Mouse (Mus musculus): ENCODE measurements around the gene Wdr66. TPM values are rescaled to one million over a fixed set of nuclear protein-coding genes. Genes with fewer than 3 reads are reported as not detected.

Gene Wdr66
- polyA plus RNA-seq, 1 experiment = 0.89 TPM

DNA sequence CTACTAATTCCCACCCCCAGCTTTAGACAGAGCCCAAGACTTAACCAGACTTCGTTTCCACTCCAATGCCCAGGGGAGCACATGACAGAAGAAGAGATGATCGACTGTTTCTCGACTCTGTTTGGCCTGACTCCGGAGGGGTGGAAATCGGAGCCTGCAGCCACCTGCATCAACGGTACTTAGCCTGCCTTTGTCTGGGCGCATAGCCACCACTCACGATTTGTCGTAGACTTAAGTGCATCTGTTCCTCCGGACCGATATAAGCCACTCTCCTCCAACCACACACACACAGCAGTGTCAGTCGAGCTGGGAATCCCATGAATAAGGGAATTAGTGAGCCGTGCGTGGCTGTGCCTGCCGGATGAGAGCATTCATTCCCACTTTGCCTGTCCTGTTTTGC is 72.3 kb downstream of the Wdr66 start:
- no peak for TF ChIP-seq CTCF (IDR thresholded peaks at IDR 0.05; ENCODE audit: extremely low read depth, insufficient read depth, insufficient read length, insufficient replicate concordance)
- no peak for TF ChIP-seq POLR2A (IDR thresholded peaks at IDR 0.05; ENCODE audit: low read depth, low read length)
- Histone ChIP-seq H3K27me3 (ENCODE audit: control insufficient read depth, insufficient read depth, low read length) (no peaks in the 10 kb centered on the region), H3K27ac (ENCODE audit: insufficient read depth, low read length) (no peak overlapping the region), H3K4me3 (ENCODE audit: extremely low read depth, insufficient read depth, insufficient read length) (no peak overlapping the region), H3K36me3 (ENCODE audit: control insufficient read depth, insufficient read depth, low read length) (no peaks in the 10 kb centered on the region), H3K4me1 (ENCODE audit: control insufficient read depth, insufficient read depth, insufficient read length) (peaks cover 24% of the 10 kb centered on the region; the same call in 1 of the 2 replicates)
- DNase-seq (ENCODE audit: low read depth in 1 of 2, low spot score in 2 of 2) = no peak
- 49% methylated on average over 15 of the region's 15 CpGs for WGBS

GRCm38 (mm10) chr5:123326006-123326750 is 74.3 kb downstream of the Wdr66 start:
- Histone ChIP-seq H3K27me3 (ENCODE audit: control insufficient read depth, insufficient read depth, low read length) (no peaks in the 10 kb centered on the region), H3K36me3 (ENCODE audit: control insufficient read depth, insufficient read depth, low read length) (no peaks in the 10 kb centered on the region), H3K4me1 (ENCODE audit: control insufficient read depth, insufficient read depth, insufficient read length) (peaks cover 24% of the 10 kb centered on the region; the same call in 1 of the 2 replicates), H3K27ac (ENCODE audit: insufficient read depth, low read length) (no peak overlapping the region; the same call in 1 of the 2 replicates), H3K4me3 (ENCODE audit: extremely low read depth, insufficient read depth, insufficient read length) (no peak overlapping the region)
- no peak for TF ChIP-seq POLR2A (IDR thresholded peaks at IDR 0.05; ENCODE audit: low read depth, low read length)
- WGBS = 67% methylated on average over 15 of the region's 15 CpGs
- DNase-seq (ENCODE audit: low read depth in 1 of 2, low spot score in 2 of 2) = no peak

DNA sequence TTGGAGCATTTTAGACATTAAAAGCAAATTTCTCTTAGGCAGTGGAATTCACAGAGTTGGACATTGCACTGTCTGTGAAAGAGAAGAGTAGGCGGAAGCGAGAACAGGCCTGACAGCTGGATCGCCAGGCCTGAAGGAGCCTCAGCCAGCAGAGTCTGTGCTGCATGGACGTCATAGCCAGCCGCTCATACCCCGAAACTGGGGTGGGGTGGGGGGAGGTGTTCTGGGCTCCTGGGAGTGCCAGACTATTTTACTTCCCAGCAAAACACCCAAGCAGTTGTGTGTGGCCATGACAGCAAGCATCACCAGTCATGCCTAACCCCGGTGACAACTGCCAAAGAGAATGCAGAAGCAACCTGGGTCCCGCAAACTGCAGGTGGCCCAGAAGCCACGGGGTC is 74.8 kb downstream of the Wdr66 start:
- no peaks in the 10 kb centered on the region for H3K27me3 ChIP-seq (ENCODE audit: control insufficient read depth, insufficient read depth, low read length)
- DNase-seq (ENCODE audit: low read depth in 1 of 2, low spot score in 2 of 2) = peak in 1 of 2 experiments; percentile 58
- peaks cover 24% of the 10 kb centered on the region; the same call in 1 of the 2 replicates for H3K4me1 ChIP-seq (ENCODE audit: control insufficient read depth, insufficient read depth, insufficient read length)
- peak overlapping the region; percentile 17; the same call in 1 of the 2 replicates for H3K27ac ChIP-seq (ENCODE audit: insufficient read depth, low read length)
- WGBS = 35% methylated on average over 9 of the region's 9 CpGs
- TF ChIP-seq CTCF (IDR thresholded peaks at IDR 0.05; ENCODE audit: extremely low read depth, insufficient read depth, insufficient read length, insufficient replicate concordance) = no peak
- TF ChIP-seq POLR2A (IDR thresholded peaks at IDR 0.05; ENCODE audit: low read depth, low read length) = no peak
- no peaks in the 10 kb centered on the region for H3K36me3 ChIP-seq (ENCODE audit: control insufficient read depth, insufficient read depth, low read length)
- H3K4me3 ChIP-seq (ENCODE audit: extremely low read depth, insufficient read depth, insufficient read length) = no peak overlapping the region

DNA sequence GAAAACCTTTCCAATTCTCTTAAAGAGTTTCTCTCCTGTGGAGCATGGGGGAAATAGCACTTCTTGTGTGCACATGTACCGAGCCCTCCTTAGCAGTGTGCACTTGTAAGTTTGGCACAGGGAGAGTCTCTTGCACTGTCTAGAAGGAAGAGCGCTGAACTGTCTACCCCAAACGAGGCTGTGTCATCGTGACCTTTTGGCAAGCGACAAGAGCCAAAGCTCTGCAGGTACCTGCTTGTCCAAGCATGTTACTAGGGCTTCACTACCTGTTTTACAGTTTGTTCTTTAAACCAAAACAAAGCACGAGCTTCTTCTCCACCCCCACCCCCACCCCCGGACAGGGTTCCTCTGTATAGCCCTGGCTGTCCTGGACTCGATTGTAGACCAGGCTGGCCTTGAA is 75.8 kb downstream of the Wdr66 start:
- H3K36me3 ChIP-seq (ENCODE audit: control insufficient read depth, insufficient read depth, low read length) = no peaks in the 10 kb centered on the region
- peak overlapping the region; percentile 17 for H3K27ac ChIP-seq (ENCODE audit: insufficient read depth, low read length)
- peaks cover 24% of the 10 kb centered on the region; the same call in 1 of the 2 replicates for H3K4me1 ChIP-seq (ENCODE audit: control insufficient read depth, insufficient read depth, insufficient read length)
- 49% methylated on average over 8 of the region's 8 CpGs for WGBS
- no peak overlapping the region for H3K4me3 ChIP-seq (ENCODE audit: extremely low read depth, insufficient read depth, insufficient read length)
- DNase-seq (ENCODE audit: low read depth in 1 of 2, low spot score in 2 of 2) = no peak
- no peaks in the 10 kb centered on the region for H3K27me3 ChIP-seq (ENCODE audit: control insufficient read depth, insufficient read depth, low read length)
- no peak for TF ChIP-seq CTCF (IDR thresholded peaks at IDR 0.05; ENCODE audit: extremely low read depth, insufficient read depth, insufficient read length, insufficient replicate concordance)
- TF ChIP-seq POLR2A (IDR thresholded peaks at IDR 0.05; ENCODE audit: low read depth, low read length) = no peak

DNA sequence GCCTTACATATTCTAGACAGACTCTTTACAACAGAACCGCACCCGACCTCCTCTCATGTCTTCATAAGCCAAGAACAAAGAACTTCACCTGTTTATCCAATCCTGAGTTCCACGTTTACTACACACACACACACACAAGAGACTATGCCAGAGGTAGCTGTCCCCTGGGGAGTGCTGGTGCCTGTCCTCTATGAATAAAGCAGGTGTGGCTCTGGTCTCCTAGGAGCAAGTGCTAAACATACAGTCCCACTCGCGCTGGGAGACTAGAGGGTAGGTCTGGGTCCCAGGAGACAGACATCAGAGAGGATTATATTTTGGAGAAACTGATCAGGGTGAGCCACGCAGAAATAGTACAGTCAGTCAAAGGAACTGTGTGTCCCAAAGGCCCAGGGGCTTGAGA is 81.7 kb downstream of the Wdr66 start:
- Histone ChIP-seq H3K36me3 (ENCODE audit: control insufficient read depth, insufficient read depth, low read length) (no peaks in the 10 kb centered on the region), H3K4me3 (ENCODE audit: extremely low read depth, insufficient read depth, insufficient read length) (no peak overlapping the region), H3K27ac (ENCODE audit: insufficient read depth, low read length) (no peak overlapping the region), H3K4me1 (ENCODE audit: control insufficient read depth, insufficient read depth, insufficient read length) (peaks cover 2% of the 10 kb centered on the region; the same call in 1 of the 2 replicates), H3K27me3 (ENCODE audit: control insufficient read depth, insufficient read depth, low read length) (no peaks in the 10 kb centered on the region)
- 64% methylated on average over 6 of the region's 6 CpGs for WGBS
- no peak for DNase-seq (ENCODE audit: low read depth in 1 of 2, low spot score in 2 of 2)
- TF ChIP-seq POLR2A (IDR thresholded peaks at IDR 0.05; ENCODE audit: low read depth, low read length) = no peak
- no peak for TF ChIP-seq CTCF (IDR thresholded peaks at IDR 0.05; ENCODE audit: extremely low read depth, insufficient read depth, insufficient read length, insufficient replicate concordance)

GRCm38 (mm10) chr5:123336205-123336961 is 84.5 kb downstream of the Wdr66 start:
- no peaks in the 10 kb centered on the region for H3K36me3 ChIP-seq (ENCODE audit: control insufficient read depth, insufficient read depth, low read length)
- H3K27me3 ChIP-seq (ENCODE audit: control insufficient read depth, insufficient read depth, low read length) = no peaks in the 10 kb centered on the region
- TF ChIP-seq CTCF (IDR thresholded peaks at IDR 0.05; ENCODE audit: extremely low read depth, insufficient read depth, insufficient read length, insufficient replicate concordance) = no peak
- TF ChIP-seq POLR2A (IDR thresholded peaks at IDR 0.05; ENCODE audit: low read depth, low read length) = no peak
- WGBS = 86% methylated on average over 4 of the region's 4 CpGs
- no peak overlapping the region for H3K27ac ChIP-seq (ENCODE audit: insufficient read depth, low read length)
- H3K4me3 ChIP-seq (ENCODE audit: extremely low read depth, insufficient read depth, insufficient read length) = no peak overlapping the region
- no peak for DNase-seq (ENCODE audit: low read depth in 1 of 2, low spot score in 2 of 2)
- peaks cover 2% of the 10 kb centered on the region; the same call in 1 of the 2 replicates for H3K4me1 ChIP-seq (ENCODE audit: control insufficient read depth, insufficient read depth, insufficient read length)

Measured in spleen, adult 2 months (tissue).